Mouse (Mus musculus): ENCODE data around the gene Ly86.
A peak's percentile ranks its signal among the peaks of the same experiment; 100 is the strongest.

The Ly86 gene

DNA sequence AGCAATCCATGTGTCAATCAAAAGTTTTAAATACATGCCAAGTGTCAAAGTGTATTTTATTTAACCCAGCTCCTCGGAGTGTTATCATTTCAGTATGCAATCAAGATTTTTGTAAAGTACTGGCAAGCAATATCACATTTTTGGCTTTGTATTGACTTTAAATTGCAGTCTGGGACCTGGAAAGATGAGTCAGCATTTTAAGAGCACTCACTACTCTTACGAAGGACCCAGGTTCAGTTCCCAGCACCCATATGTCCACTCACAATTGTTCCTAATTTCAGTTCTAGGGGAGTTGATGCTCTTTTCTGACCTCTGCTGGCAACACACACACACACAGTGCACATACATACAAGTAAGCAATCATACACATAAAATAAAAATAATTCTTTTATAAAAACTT, 86.7 kb downstream of the Ly86 start:
- DNase-seq (ENCODE audit: low read depth, low spot score): no peak

- DNase-seq (ENCODE audit: low read depth, low spot score): no peak
Observed at GRCm38 (mm10) chr13:37432653-37433052, 87.6 kb downstream of the Ly86 start.

DNA sequence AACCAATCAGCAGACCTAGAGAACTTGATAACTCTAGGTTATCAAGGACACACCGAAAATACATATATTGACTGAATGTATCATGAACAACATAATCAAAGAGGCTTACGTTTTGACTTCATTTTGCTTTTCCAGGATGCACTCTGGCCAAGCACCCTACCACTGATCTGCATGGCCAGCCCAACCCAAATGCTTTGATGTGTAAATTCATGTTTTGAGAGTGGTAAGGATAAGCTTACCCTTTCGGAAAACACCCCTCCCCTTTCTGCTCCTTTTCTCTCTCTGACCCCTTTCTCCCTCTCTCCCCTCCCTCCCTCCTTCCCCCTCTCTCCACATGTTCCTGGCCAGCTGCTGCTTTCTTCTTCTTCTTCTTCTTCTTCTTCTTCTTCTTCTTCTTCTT, 88.1 kb downstream of the Ly86 start:
- no peak for DNase-seq (ENCODE audit: low read depth, low spot score)

- DNase-seq (ENCODE audit: low read depth, low spot score): no peak
Observed at GRCm38 (mm10) chr13:37433730-37434129, 88.7 kb downstream of the Ly86 start.

- peak; percentile 77 for DNase-seq (ENCODE audit: low read depth, low spot score)
Observed at GRCm38 (mm10) chr13:37434137-37434772, 89.2 kb downstream of the Ly86 start.

DNA sequence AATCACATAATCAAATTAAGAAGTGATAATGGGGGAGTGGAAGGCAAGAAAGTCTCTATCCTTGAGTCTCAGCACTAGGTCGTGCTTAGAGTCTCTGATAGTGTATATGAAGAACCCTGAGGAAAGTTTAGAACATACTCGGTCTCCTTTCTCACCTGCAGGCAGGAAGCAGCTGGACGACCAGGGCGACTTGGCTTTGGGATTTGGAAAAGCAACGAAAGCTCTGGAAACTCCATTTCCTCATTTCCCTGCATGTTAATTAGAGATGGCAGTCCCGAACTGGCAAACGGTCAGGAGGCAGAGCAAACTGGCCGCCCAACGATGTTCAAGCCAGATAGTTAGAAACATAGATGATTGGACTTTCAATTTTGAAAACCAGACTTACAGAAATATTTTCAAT, 89.8 kb downstream of the Ly86 start:
- DNase-seq (ENCODE audit: low read depth, low spot score): no peak

DNA sequence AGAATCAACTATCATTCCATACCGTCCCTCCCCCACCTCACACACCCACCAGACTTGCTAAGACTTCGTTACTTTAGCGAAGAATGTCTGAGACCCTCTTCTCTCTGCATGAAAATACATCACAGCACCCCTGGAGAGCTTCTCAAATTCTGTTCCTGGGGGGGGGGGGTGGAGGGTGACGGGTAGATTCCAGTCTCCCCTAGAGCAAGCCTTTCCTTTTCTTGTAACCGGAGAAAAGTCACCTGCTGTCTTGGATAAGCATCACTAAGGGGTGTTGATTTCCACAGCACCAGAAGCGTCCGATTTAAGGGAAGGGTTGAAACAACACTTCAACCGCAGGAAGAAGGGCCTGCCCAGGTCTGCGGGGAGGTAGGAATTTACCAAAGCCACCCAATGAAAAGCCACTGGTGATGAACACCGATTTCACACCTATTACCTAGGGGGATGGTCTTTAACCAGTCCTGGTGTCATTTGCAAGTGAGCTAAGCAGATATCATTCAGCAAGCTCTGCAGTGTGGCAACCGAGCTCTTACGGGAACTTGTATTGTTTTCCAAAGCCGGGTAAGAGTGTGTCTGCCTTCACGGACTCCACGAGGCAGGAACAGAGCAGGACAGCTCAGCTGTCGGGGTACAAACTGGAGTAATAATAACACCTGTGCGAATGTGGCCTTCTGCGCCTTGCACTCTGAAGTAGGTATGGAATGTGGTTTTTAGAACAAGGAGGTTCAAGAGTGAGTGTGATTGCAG, 91.4 kb downstream of the Ly86 start:
- no peak for DNase-seq (ENCODE audit: low read depth, low spot score)

DNA sequence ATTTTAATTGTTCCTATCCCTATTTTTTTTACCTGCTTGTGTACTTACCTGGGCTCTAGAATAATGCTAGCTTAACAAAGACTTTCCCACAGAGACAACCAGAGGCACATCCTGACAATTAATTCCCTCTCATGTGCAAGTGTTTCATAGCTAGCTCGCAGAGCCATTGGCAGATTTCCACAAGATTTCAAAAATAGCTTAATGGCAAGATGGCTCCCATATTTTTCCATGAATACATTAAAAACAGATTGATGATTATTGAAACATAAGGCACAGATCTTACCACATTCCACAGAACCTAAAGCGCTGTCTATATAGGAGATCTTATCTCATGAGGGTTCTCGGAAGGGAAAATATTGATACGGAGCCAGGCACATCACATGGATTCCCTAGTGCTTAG, 93.8 kb downstream of the Ly86 start:
- peak; percentile 25 for DNase-seq (ENCODE audit: low read depth, low spot score)

- DNase-seq (ENCODE audit: low read depth, low spot score): no peak
Observed at GRCm38 (mm10) chr13:37439477-37439876, 94.5 kb downstream of the Ly86 start.

- no peak for DNase-seq (ENCODE audit: low read depth, low spot score)
Observed at GRCm38 (mm10) chr13:37439941-37440340, 94.9 kb downstream of the Ly86 start.

- peak; percentile 5 for DNase-seq (ENCODE audit: low read depth, low spot score)
Observed at GRCm38 (mm10) chr13:37440593-37441307, 95.7 kb downstream of the Ly86 start.

DNA sequence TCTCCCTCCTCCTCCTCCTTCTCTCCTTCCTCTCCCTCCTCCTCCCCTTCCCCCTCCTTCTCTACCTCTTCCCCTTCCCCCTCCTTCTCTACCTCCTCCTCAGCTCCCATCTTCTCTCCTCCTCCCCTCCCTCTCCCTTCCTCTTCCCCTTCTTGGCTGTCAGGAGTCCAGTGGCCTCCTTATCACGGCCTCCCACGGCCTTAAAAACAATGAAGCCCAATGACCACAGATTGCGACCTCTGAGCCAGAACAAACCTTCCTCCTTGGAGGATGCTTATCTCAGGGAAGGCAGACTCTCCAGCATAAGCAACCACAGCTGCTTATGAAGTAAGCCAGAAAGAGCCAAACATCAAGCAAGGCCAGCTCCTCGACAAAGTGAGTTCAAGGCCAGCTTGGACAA, 97.0 kb downstream of the Ly86 start:
- no peak for DNase-seq (ENCODE audit: low read depth, low spot score)

- no peak for DNase-seq (ENCODE audit: low read depth, low spot score)
Observed at GRCm38 (mm10) chr13:37442531-37442930, 97.5 kb downstream of the Ly86 start.

DNA sequence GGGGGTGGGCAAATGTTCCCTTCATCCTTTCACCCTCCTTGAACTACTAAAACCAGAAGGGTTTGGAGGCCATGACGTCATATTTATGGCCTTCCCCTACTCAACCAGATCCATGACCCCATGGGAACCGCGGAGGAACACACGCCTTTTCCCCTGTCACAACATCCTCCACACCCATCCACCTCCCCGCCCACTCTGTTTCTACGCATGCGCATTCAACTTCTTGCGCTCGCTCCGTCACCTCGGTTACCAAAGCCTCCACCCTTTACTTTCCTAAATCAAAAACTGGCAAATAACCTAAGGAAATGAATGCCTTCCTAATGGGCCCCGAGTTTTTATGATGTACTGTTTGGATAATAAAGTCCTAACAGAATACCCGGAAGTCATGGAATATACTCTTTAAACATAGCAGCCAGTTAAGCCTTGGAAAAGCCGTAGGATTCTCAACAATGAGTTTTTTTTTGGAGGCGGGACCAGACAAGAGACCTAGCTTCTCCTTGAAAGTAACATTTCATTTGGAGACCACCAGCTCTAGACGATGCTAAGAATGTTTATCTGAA, 101.8 kb downstream of the Ly86 start:
- DNase-seq (ENCODE audit: low read depth, low spot score): no peak

DNA sequence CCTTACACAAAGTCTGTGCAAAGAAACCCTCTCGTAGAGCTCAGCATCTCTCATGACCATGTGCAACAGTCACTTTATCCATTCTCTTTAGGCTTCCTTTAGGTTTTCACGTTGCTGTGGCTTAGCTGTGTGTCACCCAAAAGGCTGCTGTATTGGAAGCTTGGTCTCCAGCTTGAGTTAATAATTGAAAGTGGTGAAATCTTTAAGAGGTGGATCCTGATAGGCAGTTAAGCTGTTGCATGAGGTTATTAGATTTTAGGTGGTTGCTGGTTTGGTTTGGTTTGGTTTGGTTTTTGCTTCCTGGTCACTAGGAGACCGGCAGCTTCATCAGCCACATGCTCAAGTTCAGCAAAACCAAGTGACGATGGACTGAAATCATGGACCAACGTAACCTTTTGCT, 106.0 kb downstream of the Ly86 start:
- DNase-seq (ENCODE audit: low read depth, low spot score): no peak

DNA sequence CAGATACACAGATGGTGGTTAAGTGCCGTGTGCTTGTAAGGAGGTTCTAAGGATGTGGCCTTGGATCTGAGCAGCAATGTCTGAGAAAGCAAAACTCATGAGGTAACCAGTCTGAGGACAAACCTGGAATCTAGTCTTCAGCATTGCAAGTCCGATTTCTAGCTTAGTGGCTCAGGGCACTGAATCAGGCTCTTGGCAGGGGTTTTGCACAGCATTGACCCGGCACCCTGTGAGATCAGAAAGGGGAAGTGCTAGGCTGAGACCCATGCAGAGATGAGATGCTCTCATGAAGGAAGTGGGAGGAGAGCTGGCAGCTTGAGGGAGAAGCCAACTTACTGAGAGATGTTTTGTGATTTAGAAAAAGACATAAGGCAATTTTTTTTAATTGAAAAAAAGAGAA, 106.5 kb downstream of the Ly86 start:
- peak; percentile 64 for DNase-seq (ENCODE audit: low read depth, low spot score)

GRCm38 (mm10) chr13:37452022-37452941, 107.3 kb downstream of the Ly86 start:
- peak; percentile 73 for DNase-seq (ENCODE audit: low read depth, low spot score)

GRCm38 (mm10) chr13:37453203-37453602, 108.2 kb downstream of the Ly86 start:
- DNase-seq (ENCODE audit: low read depth, low spot score): peak; percentile 91

DNA sequence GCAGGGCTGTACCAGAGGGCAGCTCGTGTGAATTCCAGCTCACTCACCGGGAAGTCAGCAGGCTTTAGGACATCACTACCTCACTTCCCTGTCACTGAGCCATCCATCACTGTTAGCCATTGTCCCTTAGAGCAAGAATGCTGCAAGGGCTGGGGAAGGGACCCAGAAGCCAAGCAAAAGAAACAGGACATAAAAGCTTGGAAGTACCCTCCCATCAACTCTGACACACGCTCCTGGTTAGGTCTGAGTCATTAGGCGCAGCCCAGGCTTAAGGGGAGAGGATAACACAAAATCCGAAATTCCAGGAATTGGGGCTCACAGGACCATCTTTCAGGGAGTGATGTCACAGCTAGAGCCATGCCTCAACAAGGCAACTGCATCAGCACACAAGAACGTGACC, 109.3 kb downstream of the Ly86 start:
- DNase-seq (ENCODE audit: low read depth, low spot score): no peak

GRCm38 (mm10) chr13:37455561-37455960, 110.6 kb downstream of the Ly86 start:
- no peak for DNase-seq (ENCODE audit: low read depth, low spot score)
